Mouse (Mus musculus) inflammation-experienced regulatory T-cells, adult 6 months (primary cell): ENCODE data around the gene Nav1. TPM values are rescaled to one million over a fixed set of nuclear protein-coding genes. Genes with fewer than 3 reads are reported as not detected.
A peak's percentile ranks its signal among the peaks of the same experiment; 100 is the strongest.

ENCODE experiments used
- ATAC-seq: one replicate; pipeline ENCODE4 v1.8.0; 2017
- polyA plus RNA-seq, 3 experiments: library from polyadenylated mRNA; unstranded; fragments of 100-300 nt; shearing (Covaris generic); gene quantifications; one replicate each; pipeline ENCODE4 v1.2.1; 2017

Gene Nav1
- polyA plus RNA-seq, 3 experiments from 2014 or later: 0.34 to 1.7 (median 0.43) TPM

GRCm38 (mm10) chr1:135544504-135545146 lies 62.5 kb downstream of the Nav1 start:
- peak; percentile 70 for ATAC-seq

GRCm38 (mm10) chr1:135542841-135543810 lies 64.0 kb downstream of the Nav1 start:
- no peak for ATAC-seq

- no peak for ATAC-seq
These were observed 65.0 kb downstream of the Nav1 start for GRCm38 (mm10) chr1:135542080-135542479.

- ATAC-seq: peak; percentile 48
These were observed 66.8 kb downstream of the Nav1 start for GRCm38 (mm10) chr1:135540270-135540669.

- ATAC-seq: no peak
These were observed 68.4 kb downstream of the Nav1 start for GRCm38 (mm10) chr1:135538441-135539265.

- ATAC-seq: no peak
These were observed 70.3 kb downstream of the Nav1 start for GRCm38 (mm10) chr1:135536822-135537221.

GRCm38 (mm10) chr1:135536326-135536725 lies 70.8 kb downstream of the Nav1 start:
- no peak for ATAC-seq

GRCm38 (mm10) chr1:135535256-135535655 lies 71.8 kb downstream of the Nav1 start:
- ATAC-seq: no peak

- ATAC-seq: no peak
These were observed 72.3 kb downstream of the Nav1 start for GRCm38 (mm10) chr1:135534782-135535181.

- ATAC-seq: no peak
These were observed 73.0 kb downstream of the Nav1 start for GRCm38 (mm10) chr1:135534070-135534469.

GRCm38 (mm10) chr1:135532383-135532782 lies 74.7 kb downstream of the Nav1 start:
- ATAC-seq: no peak

GRCm38 (mm10) chr1:135531981-135532380 lies 75.1 kb downstream of the Nav1 start:
- no peak for ATAC-seq

- ATAC-seq: no peak
These were observed 76.0 kb downstream of the Nav1 start for GRCm38 (mm10) chr1:135531081-135531480.

- ATAC-seq: no peak
These were observed 82.6 kb downstream of the Nav1 start for GRCm38 (mm10) chr1:135524518-135524860.

- no peak for ATAC-seq
These were observed 83.1 kb downstream of the Nav1 start for GRCm38 (mm10) chr1:135523780-135524517.

GRCm38 (mm10) chr1:135523344-135523743 lies 83.8 kb downstream of the Nav1 start:
- ATAC-seq: no peak

- no peak for ATAC-seq
These were observed 86.4 kb downstream of the Nav1 start for GRCm38 (mm10) chr1:135520550-135521168.

GRCm38 (mm10) chr1:135518661-135519060 lies 88.4 kb downstream of the Nav1 start:
- ATAC-seq: no peak

GRCm38 (mm10) chr1:135517469-135517868 lies 89.6 kb downstream of the Nav1 start:
- no peak for ATAC-seq

- ATAC-seq: no peak
These were observed 90.4 kb downstream of the Nav1 start for GRCm38 (mm10) chr1:135516511-135517305.
